Mouse (Mus musculus): ENCODE measurements around the gene Cerk. TPM values are rescaled to one million over a fixed set of nuclear protein-coding genes. Genes with fewer than 3 reads are reported as not detected.

The Cerk gene
- polyA plus RNA-seq, 1 experiment from 2014 or later: 22.6 TPM

Other genes starting within 250 kb of the Cerk start
- gene Celsr1, start 152.4 kb downstream of the Cerk start, polyA plus RNA-seq (2015; fragmentation: Nextera tagmentation; extraction: Ambion mirVana): 1.1 and 1.3 TPM in 2 replicates
- 36.0 and 36.7 TPM in 2 replicates for gene Gramd4, start 128.4 kb downstream of the Cerk start, polyA plus RNA-seq (2015; fragmentation: Nextera tagmentation; extraction: Ambion mirVana)
- 12.8 and 13.5 TPM in 2 replicates for gene Tbc1d22a, start 28.3 kb upstream of the Cerk start, polyA plus RNA-seq (2015; fragmentation: Nextera tagmentation; extraction: Ambion mirVana)

All from midbrain, embryonic 16.5 days (tissue).